Mouse (Mus musculus) MEL (cell line): ENCODE data around the gene Micall1.

Experiments used
- CTCF ChIP-seq, 3 experiments: IDR thresholded peaks in 2 of 3; conservative IDR thresholded peaks in 1 of 3; 2 replicates each; pipeline ENCODE4 v1.5.1; 2011 to 2012; ENCODE audit warnings: low read length in 3 of 3, low read depth in 2 of 3, mild to moderate bottlenecking in 2 of 3, improper control_type of control experiment in 1 of 3, inconsistent platforms in 1 of 3, mixed read lengths in 1 of 3, moderate library complexity in 1 of 3; ENCODE audit not compliant: control insufficient read depth in 1 of 3, insufficient read depth in 1 of 3, poor library complexity in 1 of 3, severe bottlenecking in 1 of 3
- E2F4 ChIP-seq: IDR thresholded peaks from 2 replicates; pipeline ENCODE4 v1.6.1; 2011; ENCODE audit warnings: low read depth, low read length, improper control_type of control experiment, borderline replicate concordance
- JUND ChIP-seq: IDR thresholded peaks from 2 replicates; pipeline ENCODE4 v1.6.1; 2011; ENCODE audit warnings: low read depth, mild to moderate bottlenecking, improper control_type of control experiment, low read length
- MYB ChIP-seq: IDR thresholded peaks from 2 replicates; pipeline ENCODE4 v1.6.1; 2011; ENCODE audit warnings: mild to moderate bottlenecking, low read depth, low read length, improper control_type of control experiment
- MYC ChIP-seq: IDR thresholded peaks from 2 replicates; pipeline ENCODE4 v1.6.1; 2011; ENCODE audit warnings: low read depth, mild to moderate bottlenecking, low read length, improper control_type of control experiment, moderate library complexity
- POLR2A ChIP-seq, 2 experiments: IDR thresholded peaks; 2 replicates each; pipeline ENCODE4 v1.6.1; 2011 to 2012; ENCODE audit warnings: low read length in 2 of 2, mild to moderate bottlenecking in 2 of 2, control low read depth in 1 of 2, improper control_type of control experiment in 1 of 2, low read depth in 1 of 2, moderate library complexity in 1 of 2; ENCODE audit not compliant: control insufficient read depth in 1 of 2, insufficient read depth in 1 of 2, poor library complexity in 1 of 2
- TAL1 ChIP-seq: IDR thresholded peaks from 2 replicates; pipeline ENCODE4 v1.6.1; 2012; ENCODE audit warnings: mild to moderate bottlenecking, inconsistent platforms, low read length, moderate library complexity, mixed read lengths
- TBP ChIP-seq: IDR thresholded peaks from 2 replicates; pipeline ENCODE4 v1.8.0; 2011; ENCODE audit warnings: low read depth, low read length, improper control_type of control experiment
- TCF12 ChIP-seq: IDR thresholded peaks from 2 replicates; pipeline ENCODE4 v1.6.1; 2014; ENCODE audit warnings: low read depth, mild to moderate bottlenecking, inconsistent platforms, low read length, improper control_type of control experiment, moderate library complexity
- ZNF384 ChIP-seq: IDR thresholded peaks from 2 replicates; pipeline ENCODE4 v1.6.1; 2012; ENCODE audit warnings: low read depth, mild to moderate bottlenecking, inconsistent platforms, low read length, improper control_type of control experiment

DNA sequence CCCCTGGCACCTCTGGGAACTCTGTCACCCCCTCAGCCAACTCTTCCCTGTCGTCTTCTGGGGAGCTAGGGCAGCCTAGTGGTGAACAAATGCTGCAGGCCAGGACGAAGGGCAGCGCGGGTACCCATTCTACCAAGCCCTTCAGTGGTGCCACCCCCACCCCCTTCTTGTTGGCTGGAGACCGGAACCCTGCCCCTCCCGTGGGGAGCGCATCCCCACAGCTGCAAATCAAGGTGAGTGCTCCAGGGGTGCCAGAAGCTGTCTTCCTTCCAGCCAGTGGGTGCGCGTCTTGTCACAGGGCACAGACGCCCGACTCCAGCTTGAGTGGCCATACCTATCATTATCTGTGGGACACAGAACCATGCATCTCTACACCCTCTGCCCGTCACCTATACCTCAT, 18.4 kb downstream of the Micall1 start:
- TF ChIP-seq TAL1, result no peak
- no peak for TF ChIP-seq JUND
- TF ChIP-seq CTCF (IDR thresholded peaks at IDR 0.05 in 2 of 3, conservative IDR thresholded peaks at IDR 0.05 in 1 of 3; ENCODE audit: control insufficient read depth in 1 of 3, insufficient read depth in 1 of 3, low read depth in 2 of 3, low read length in 3 of 3, poor library complexity in 1 of 3, severe bottlenecking in 1 of 3), result no peak
- no peak for TF ChIP-seq POLR2A (IDR thresholded peaks at IDR 0.05; ENCODE audit: control insufficient read depth in 1 of 2, insufficient read depth in 1 of 2, low read depth in 1 of 2, low read length in 2 of 2, poor library complexity in 1 of 2)
- no peak for TF ChIP-seq E2F4
- TF ChIP-seq TBP, result no peak
- TF ChIP-seq ZNF384, result no peak
- TF ChIP-seq MYB, result no peak
- no peak for TF ChIP-seq TCF12
- no peak for TF ChIP-seq MYC
